Mouse (Mus musculus): ENCODE data around the gene Cep170.

DNA sequence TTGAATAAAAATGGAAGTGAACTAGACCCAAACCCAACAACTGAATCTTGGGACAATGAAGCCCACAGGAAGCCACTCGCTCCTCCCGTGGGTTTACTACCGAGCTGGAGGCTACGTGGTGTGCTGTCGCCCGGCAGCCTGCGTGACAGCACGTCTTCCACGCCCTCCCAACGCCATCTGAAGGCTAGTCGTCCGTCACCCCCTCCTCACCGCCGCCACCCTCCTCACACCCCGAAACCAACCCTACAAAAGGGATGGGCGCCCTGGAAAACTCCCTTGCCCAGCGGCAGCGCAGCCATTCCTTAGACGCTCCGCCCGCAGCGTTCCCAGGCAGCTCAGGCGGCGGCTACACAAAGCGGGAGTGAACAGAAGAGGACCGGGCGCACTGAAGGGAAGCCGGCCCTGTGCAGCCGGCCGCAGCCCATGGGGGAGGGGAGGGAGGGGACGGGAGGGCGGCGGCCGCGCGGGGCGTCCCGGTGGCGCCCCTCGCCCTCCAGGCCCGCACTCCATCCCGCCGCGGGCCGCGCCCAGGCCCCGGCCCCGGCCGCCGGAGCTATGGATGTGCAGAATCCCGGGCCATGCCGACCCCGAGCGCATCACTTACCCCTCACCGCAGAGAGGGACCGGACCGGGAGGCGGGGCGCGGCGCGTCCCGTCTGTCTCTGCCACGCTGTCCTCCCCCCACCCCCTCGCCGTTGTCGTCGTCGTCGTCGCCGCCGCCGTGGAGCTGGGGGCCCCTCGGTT, 403 bp downstream of the Cep170 start:
- TF ChIP-seq CTCF (IDR thresholded peaks at IDR 0.05; ENCODE audit: insufficient read depth, low read depth, low read length) (no peak), POLR2A (IDR thresholded peaks at IDR 0.05; ENCODE audit: insufficient read depth, low read depth, low read length) (no peak)

All from olfactory bulb, adult 2 months (tissue).